In the genomic region with DNA sequence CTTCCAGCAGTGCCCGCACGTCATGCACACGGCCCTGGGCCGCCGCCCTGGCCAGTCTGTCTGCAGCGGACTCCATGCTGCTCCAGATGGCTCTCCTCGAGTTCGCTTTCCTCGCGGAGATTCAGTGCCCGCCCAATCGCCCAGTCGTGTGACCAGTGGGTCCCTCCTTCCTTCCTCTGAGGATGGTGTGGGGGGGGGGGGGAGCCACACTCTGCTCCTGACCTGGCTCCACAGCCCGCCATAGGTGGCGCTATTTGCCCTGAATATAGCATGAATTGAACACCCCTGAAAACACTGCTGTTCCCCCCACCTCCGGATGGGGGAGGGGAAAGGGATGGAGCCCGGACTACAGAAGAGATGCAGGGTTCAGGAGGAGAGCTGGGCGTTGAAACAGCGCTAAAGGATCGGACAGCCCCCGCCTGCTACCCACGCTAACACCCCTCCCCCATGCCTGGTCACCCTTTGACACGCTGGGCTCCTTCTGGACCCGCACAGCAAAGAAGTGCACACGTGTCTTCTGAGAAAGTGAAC, we compare ENCODE assay signal across 9 mouse cellular contexts. TPM values are rescaled to one million over a fixed set of nuclear protein-coding genes. Genes with fewer than 3 reads are reported as not detected.
DNase-seq lines count a peak whose midpoint lies in the region; ATAC-seq and TF ChIP-seq lines count a peak whose summit lies in the region.
"Had no signal": no experiment of that assay in that cellular context is flagged by ENCODE, and none has a peak within 500 bp of the region (broad histone marks: within the 10 kb centered on the region; RNA-seq: fewer than 3 reads in every experiment).

No protein-coding gene starts in this region.

- no peak for DNase-seq in lung, adult 2 months
- no peak for DNase-seq in lung, postnatal 25 days (ENCODE audit: low spot score)
- DNase-seq in lung, postnatal 4 days = peak; percentile 23 to 37
- no peak for DNase-seq in c-Kit-positive CD71-positive TER-119-positive erythroid progenitor cells, embryonic 14.5 days (ENCODE audit: low spot score)
- DNase-seq in natural killer cell, adult 2 months (ENCODE audit: low spot score in 2 of 2) = no peak

- no peak overlapping the region for H3K4me2 ChIP-seq in embryonic facial prominence, embryonic 15.5 days (replicated peaks)
- no peak overlapping the region for H3K4me2 ChIP-seq in stomach, embryonic 16.5 days (ENCODE audit: low read depth, low read length)

- H3K27ac ChIP-seq in embryonic facial prominence, embryonic 15.5 days (replicated peaks) = no peak overlapping the region
- no peak overlapping the region for H3K27ac ChIP-seq in stomach, embryonic 16.5 days (ENCODE audit: low read length)

- 3% methylated on average over 25 of the region's 25 CpGs for WGBS in lung, adult 2 months
- under 1% methylated on average over 25 of the region's 25 CpGs for WGBS in embryonic facial prominence, embryonic 15.5 days
- WGBS in stomach, embryonic 16.5 days = under 1% methylated on average over 25 of the region's 25 CpGs

- no peaks in the 10 kb centered on the region for H3K9me3 ChIP-seq in embryonic facial prominence, embryonic 15.5 days (replicated peaks)
- no peaks in the 10 kb centered on the region for H3K9me3 ChIP-seq in stomach, embryonic 16.5 days (replicated peaks; ENCODE audit: control insufficient read depth, low read length)

- no peaks in the 10 kb centered on the region for H3K36me3 ChIP-seq in embryonic facial prominence, embryonic 15.5 days
- H3K36me3 ChIP-seq in stomach, embryonic 16.5 days (ENCODE audit: control insufficient read depth, insufficient read depth, low read length) = no peaks in the 10 kb centered on the region

- no peak for ATAC-seq in embryonic facial prominence, embryonic 15.5 days (ENCODE audit: insufficient number of reproducible peaks, low FRiP score, low TSS enrichment, low read depth)
- peak; percentile 26 for ATAC-seq in inflammation-experienced regulatory T-cells, adult 6 months
- ATAC-seq in stomach, embryonic 16.5 days (ENCODE audit: insufficient read depth, low FRiP score) = no peak

- H3K4me1 ChIP-seq in lung, adult 2 months (ENCODE audit: control insufficient read depth, insufficient read depth, low read length) = no peaks in the 10 kb centered on the region
- H3K4me1 ChIP-seq in embryonic facial prominence, embryonic 15.5 days = peaks cover 5% of the 10 kb centered on the region; the same call in 1 of the 2 replicates
- H3K4me1 ChIP-seq in stomach, embryonic 16.5 days (ENCODE audit: control insufficient read depth, insufficient read depth, low read length) = no peaks in the 10 kb centered on the region

- no peak overlapping the region for H3K9ac ChIP-seq in embryonic facial prominence, embryonic 15.5 days
- no peak overlapping the region for H3K9ac ChIP-seq in stomach, embryonic 16.5 days (ENCODE audit: low read length)

- H3K27me3 ChIP-seq in embryonic facial prominence, embryonic 15.5 days = peaks cover 81% of the 10 kb centered on the region
- peaks cover 65% of the 10 kb centered on the region for H3K27me3 ChIP-seq in stomach, embryonic 16.5 days (ENCODE audit: control insufficient read depth, insufficient read depth, low read length)

- no peak for TF ChIP-seq POLR2A in lung, adult 2 months (IDR thresholded peaks at IDR 0.05; ENCODE audit: borderline replicate concordance, extremely low read depth, low read depth, low read length)

- 0 out of 2 replicates have a peak, but pooled peaks have one; percentile 5 for TF ChIP-seq CTCF in lung, adult 2 months (IDR thresholded peaks at IDR 0.05; ENCODE audit: insufficient read depth, low read length)

- no peak overlapping the region for H3K4me3 ChIP-seq in lung, adult 2 months (replicated peaks; ENCODE audit: extremely low read depth, low read depth, low read length)
- H3K4me3 ChIP-seq in embryonic facial prominence, embryonic 15.5 days (replicated peaks) = 0 out of 2 replicates have a peak overlapping the region, but pooled peaks have one; percentile 1
- 0 out of 2 replicates have a peak overlapping the region, but pooled peaks have one; percentile 3 for H3K4me3 ChIP-seq in stomach, embryonic 16.5 days (replicated peaks; ENCODE audit: low read length)
- H3K4me3 ChIP-seq: myocyte had no signal

RNA-seq across cellular contexts. Expression of a gene that starts 12.4 kb away (rescaled TPM):
- 5.1 and 12.3 TPM in 2 replicates for polyA plus RNA-seq in lung, adult 2 months (2012; rRNA removed)
- polyA plus RNA-seq in embryonic facial prominence, embryonic 15.5 days (2015; fragmentation: Nextera tagmentation; extraction: Ambion mirVana) = not detected in 2 replicates
- 1 to 10 TPM in 1 of 3 experiments, not detected in 2; 3.8 TPM for polyA plus RNA-seq in inflammation-experienced regulatory T-cells, adult 6 months (2017; shearing (Covaris generic))
- not detected in 2 replicates for polyA plus RNA-seq in stomach, embryonic 16.5 days (2015; fragmentation: Nextera tagmentation; extraction: Ambion mirVana)
- polyA plus RNA-seq: myocyte had no signal

RNA-seq across cellular contexts. Expression of a gene that starts 28.7 kb away (rescaled TPM):
- 67.3 and 73.6 TPM in 2 replicates for polyA plus RNA-seq in lung, adult 2 months (2012; rRNA removed)
- polyA plus RNA-seq in embryonic facial prominence, embryonic 15.5 days (2015; fragmentation: Nextera tagmentation; extraction: Ambion mirVana) = 6.4 and 6.5 TPM in 2 replicates
- polyA plus RNA-seq in inflammation-experienced regulatory T-cells, adult 6 months (2017; shearing (Covaris generic)) = 1 to 10 TPM in 2 of 3 experiments, under 1 TPM in 1; 0.56 to 6.6 (median 1.3) TPM
- polyA plus RNA-seq in stomach, embryonic 16.5 days (2015; fragmentation: Nextera tagmentation; extraction: Ambion mirVana) = 11.6 TPM in 2 replicates
- polyA plus RNA-seq: myocyte had no signal

Comparison
In these comparisons a context has a peak if more than half of its experiments do, and no peak if none do; other contexts are left out.
1. DNase-seq: peak in lung, postnatal 4 days (2 of 2); none in lung, adult 2 months (single experiment), lung, postnatal 25 days (single experiment), c-Kit-positive CD71-positive TER-119-positive erythroid progenitor cells, embryonic 14.5 days (single experiment) and natural killer cell, adult 2 months (0 of 2).